Mouse (Mus musculus): ENCODE results near the gene LTO1. TPM values are rescaled to one million over a fixed set of nuclear protein-coding genes. Genes with fewer than 3 reads are reported as not detected.

The LTO1 gene
- polyA plus RNA-seq, 1 experiment from 2014 or later, result 26.7 TPM

- H3K9me3 ChIP-seq (replicated peaks; ENCODE audit: control insufficient read depth, low read length), result no peaks in the 10 kb centered on the region
- H3K9ac ChIP-seq (ENCODE audit: low read length), result peak overlapping the region; percentile 35; the same call in 1 of the 2 replicates
- peak overlapping the region; percentile 58 for H3K4me3 ChIP-seq (ENCODE audit: low read depth, low read length)
- H3K27ac ChIP-seq (ENCODE audit: low read depth, low read length), result 0 out of 2 replicates have a peak overlapping the region, but pooled peaks have one; percentile 70
- H3K27me3 ChIP-seq (replicated peaks; ENCODE audit: control insufficient read depth, insufficient read depth, low read length), result peaks cover 31% of the 10 kb centered on the region
- DNase-seq (ENCODE audit: low spot score), result peak; percentile 37
- H3K36me3 ChIP-seq (ENCODE audit: control insufficient read depth, insufficient read depth, low read length), result peaks cover 1% of the 10 kb centered on the region; the same call in 1 of the 2 replicates
- WGBS, result 1% methylated on average over 11 of the region's 11 CpGs
- peak overlapping the region; percentile 98 for H3K4me2 ChIP-seq (ENCODE audit: low read length)
- peaks cover 26% of the 10 kb centered on the region for H3K4me1 ChIP-seq (ENCODE audit: control insufficient read depth, insufficient read depth, low read length)
- no peak for ATAC-seq
Measured at GRCm38 (mm10) chr7:144940585-144940984, 25.7 kb downstream of the LTO1 start.

GRCm38 (mm10) chr7:144941242-144941831 is 26.4 kb downstream of the LTO1 start:
- H3K27me3 ChIP-seq (replicated peaks; ENCODE audit: control insufficient read depth, insufficient read depth, low read length), result peaks cover 31% of the 10 kb centered on the region
- peak overlapping the region; percentile 81 for H3K27ac ChIP-seq (ENCODE audit: low read depth, low read length)
- peak overlapping the region; percentile 58 for H3K4me3 ChIP-seq (ENCODE audit: low read depth, low read length)
- no peaks in the 10 kb centered on the region for H3K9me3 ChIP-seq (replicated peaks; ENCODE audit: control insufficient read depth, low read length)
- DNase-seq (ENCODE audit: low spot score) (peak; percentile 92), ATAC-seq (peak; percentile 53)
- peak overlapping the region; percentile 54; the same call in 1 of the 2 replicates for H3K9ac ChIP-seq (ENCODE audit: low read length)
- no peaks in the 10 kb centered on the region for H3K36me3 ChIP-seq (ENCODE audit: control insufficient read depth, insufficient read depth, low read length)
- WGBS, result under 1% methylated on average over 39 of the region's 39 CpGs
- peaks cover 26% of the 10 kb centered on the region for H3K4me1 ChIP-seq (ENCODE audit: control insufficient read depth, insufficient read depth, low read length)
- peak overlapping the region; percentile 98 for H3K4me2 ChIP-seq (ENCODE audit: low read length)

GRCm38 (mm10) chr7:144942071-144942743 is 27.3 kb downstream of the LTO1 start:
- H3K4me2 ChIP-seq (ENCODE audit: low read length), result peak overlapping the region; percentile 98
- peaks cover 31% of the 10 kb centered on the region for H3K27me3 ChIP-seq (replicated peaks; ENCODE audit: control insufficient read depth, insufficient read depth, low read length)
- DNase-seq (ENCODE audit: low spot score) (peak; percentile 52), ATAC-seq (no peak)
- H3K36me3 ChIP-seq (ENCODE audit: control insufficient read depth, insufficient read depth, low read length), result no peaks in the 10 kb centered on the region
- peaks cover 26% of the 10 kb centered on the region for H3K4me1 ChIP-seq (ENCODE audit: control insufficient read depth, insufficient read depth, low read length)
- under 1% methylated on average over 35 of the region's 35 CpGs for WGBS
- peak overlapping the region; percentile 58 for H3K4me3 ChIP-seq (ENCODE audit: low read depth, low read length)
- peak overlapping the region; percentile 41 for H3K9ac ChIP-seq (ENCODE audit: low read length)
- no peaks in the 10 kb centered on the region for H3K9me3 ChIP-seq (replicated peaks; ENCODE audit: control insufficient read depth, low read length)
- H3K27ac ChIP-seq (ENCODE audit: low read depth, low read length), result peak overlapping the region; percentile 33; the same call in 1 of the 2 replicates

- H3K4me1 ChIP-seq (ENCODE audit: control insufficient read depth, insufficient read depth, low read length), result peaks cover 26% of the 10 kb centered on the region
- peak; percentile 22 for DNase-seq (ENCODE audit: low spot score)
- peak overlapping the region; percentile 98 for H3K4me2 ChIP-seq (ENCODE audit: low read length)
- H3K27me3 ChIP-seq (replicated peaks; ENCODE audit: control insufficient read depth, insufficient read depth, low read length), result peaks cover 31% of the 10 kb centered on the region
- peak overlapping the region; percentile 43 for H3K9ac ChIP-seq (ENCODE audit: low read length)
- H3K27ac ChIP-seq (ENCODE audit: low read depth, low read length), result no peak overlapping the region
- H3K4me3 ChIP-seq (ENCODE audit: low read depth, low read length), result peak overlapping the region; percentile 58
- under 1% methylated on average over 20 of the region's 20 CpGs for WGBS
- no peaks in the 10 kb centered on the region for H3K9me3 ChIP-seq (replicated peaks; ENCODE audit: control insufficient read depth, low read length)
- H3K36me3 ChIP-seq (ENCODE audit: control insufficient read depth, insufficient read depth, low read length), result no peaks in the 10 kb centered on the region
- no peak for ATAC-seq
Measured at GRCm38 (mm10) chr7:144942744-144943135, 27.8 kb downstream of the LTO1 start.

- Histone ChIP-seq H3K4me2 (ENCODE audit: low read length) (peak overlapping the region; percentile 98), H3K36me3 (ENCODE audit: control insufficient read depth, insufficient read depth, low read length) (no peaks in the 10 kb centered on the region), H3K27me3 (replicated peaks; ENCODE audit: control insufficient read depth, insufficient read depth, low read length) (peaks cover 31% of the 10 kb centered on the region), H3K9ac (ENCODE audit: low read length) (peak overlapping the region; percentile 43), H3K4me1 (ENCODE audit: control insufficient read depth, insufficient read depth, low read length) (peaks cover 26% of the 10 kb centered on the region), H3K27ac (ENCODE audit: low read depth, low read length) (no peak overlapping the region), H3K4me3 (ENCODE audit: low read depth, low read length) (peak overlapping the region; percentile 58), H3K9me3 (replicated peaks; ENCODE audit: control insufficient read depth, low read length) (no peaks in the 10 kb centered on the region)
- ATAC-seq, result peak; percentile 42
- under 1% methylated on average over 45 of the region's 45 CpGs for WGBS
- peak; percentile 84 for DNase-seq (ENCODE audit: low spot score)
Measured at GRCm38 (mm10) chr7:144943254-144943653, 28.4 kb downstream of the LTO1 start.

GRCm38 (mm10) chr7:144958509-144959395 is 43.9 kb downstream of the LTO1 start:
- no peaks in the 10 kb centered on the region for H3K9me3 ChIP-seq (replicated peaks; ENCODE audit: control insufficient read depth, low read length)
- H3K4me2 ChIP-seq (ENCODE audit: low read length), result no peak overlapping the region
- H3K9ac ChIP-seq (ENCODE audit: low read length), result no peak overlapping the region
- no peak for ATAC-seq
- no peaks in the 10 kb centered on the region for H3K36me3 ChIP-seq (ENCODE audit: control insufficient read depth, insufficient read depth, low read length)
- no peak overlapping the region for H3K27ac ChIP-seq (ENCODE audit: low read depth, low read length)
- no peaks in the 10 kb centered on the region for H3K27me3 ChIP-seq (replicated peaks; ENCODE audit: control insufficient read depth, insufficient read depth, low read length)
- WGBS, result 63% methylated on average over 12 of the region's 12 CpGs
- H3K4me3 ChIP-seq (ENCODE audit: low read depth, low read length), result no peak overlapping the region
- no peak for DNase-seq (ENCODE audit: low spot score)
- no peaks in the 10 kb centered on the region for H3K4me1 ChIP-seq (ENCODE audit: control insufficient read depth, insufficient read depth, low read length)

GRCm38 (mm10) chr7:144963911-144964310 is 49.0 kb downstream of the LTO1 start:
- Histone ChIP-seq H3K9me3 (replicated peaks; ENCODE audit: control insufficient read depth, low read length) (no peaks in the 10 kb centered on the region), H3K27me3 (replicated peaks; ENCODE audit: control insufficient read depth, insufficient read depth, low read length) (no peaks in the 10 kb centered on the region), H3K4me2 (ENCODE audit: low read length) (no peak overlapping the region), H3K36me3 (ENCODE audit: control insufficient read depth, insufficient read depth, low read length) (no peaks in the 10 kb centered on the region), H3K27ac (ENCODE audit: low read depth, low read length) (no peak overlapping the region), H3K4me1 (ENCODE audit: control insufficient read depth, insufficient read depth, low read length) (no peaks in the 10 kb centered on the region), H3K4me3 (ENCODE audit: low read depth, low read length) (no peak overlapping the region), H3K9ac (ENCODE audit: low read length) (no peak overlapping the region)
- DNase-seq (ENCODE audit: low spot score) (no peak), ATAC-seq (no peak)
- 98% methylated on average over 1 of the region's 1 CpGs for WGBS

GRCm38 (mm10) chr7:144964316-144964715 is 49.4 kb downstream of the LTO1 start:
- 80% methylated on average over 4 of the region's 4 CpGs for WGBS
- H3K27me3 ChIP-seq (replicated peaks; ENCODE audit: control insufficient read depth, insufficient read depth, low read length), result no peaks in the 10 kb centered on the region
- H3K4me2 ChIP-seq (ENCODE audit: low read length), result no peak overlapping the region
- DNase-seq (ENCODE audit: low spot score) (no peak), ATAC-seq (no peak)
- no peaks in the 10 kb centered on the region for H3K36me3 ChIP-seq (ENCODE audit: control insufficient read depth, insufficient read depth, low read length)
- no peaks in the 10 kb centered on the region for H3K9me3 ChIP-seq (replicated peaks; ENCODE audit: control insufficient read depth, low read length)
- H3K4me3 ChIP-seq (ENCODE audit: low read depth, low read length), result no peak overlapping the region
- H3K9ac ChIP-seq (ENCODE audit: low read length), result no peak overlapping the region
- no peak overlapping the region for H3K27ac ChIP-seq (ENCODE audit: low read depth, low read length)
- no peaks in the 10 kb centered on the region for H3K4me1 ChIP-seq (ENCODE audit: control insufficient read depth, insufficient read depth, low read length)
